Mouse (Mus musculus) ES-E14 (cell line): ENCODE data around the gene Rpl34.

Experiments
- HCFC1 ChIP-seq: IDR thresholded peaks from 2 replicates; pipeline ENCODE4 v1.6.1; 2012; ENCODE audit warnings: low read length, inconsistent platforms, borderline replicate concordance; ENCODE audit not compliant: insufficient read depth
- ZNF384 ChIP-seq: IDR thresholded peaks from 2 replicates; pipeline ENCODE4 v1.6.1; 2012; ENCODE audit warnings: low read depth, low read length, inconsistent platforms

GRCm38 (mm10) chr3:130697622-130698021 lies 32.6 kb downstream of the Rpl34 start:
- TF ChIP-seq ZNF384, result no peak
- no peak for TF ChIP-seq HCFC1
